Mouse (Mus musculus): ENCODE measurements at regions not wholly inside any gene's neighbourhood (a gene's known extent, or its start where the extent isn't known, plus 50 kb on each side); places are given as distances from the start of the nearest gene placed in this dataset.

DNA sequence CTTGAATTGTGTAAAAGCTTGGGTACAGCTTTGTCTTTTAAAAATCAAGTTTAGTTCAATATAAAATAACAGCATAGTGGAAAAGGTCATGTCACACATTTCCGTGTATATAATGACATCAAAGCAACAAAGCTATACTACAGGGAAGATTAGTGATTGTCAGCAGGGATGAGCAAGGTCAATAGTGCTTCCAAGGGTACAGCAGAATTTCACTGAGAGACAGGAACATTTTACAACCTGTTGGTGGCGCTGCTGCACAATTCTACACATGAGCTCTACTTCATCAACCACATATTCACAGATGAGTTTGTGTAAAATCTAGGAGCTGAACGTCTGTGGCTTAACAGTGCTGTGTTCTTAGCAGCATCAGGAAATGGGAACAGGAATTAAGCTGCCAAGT is 74.3 kb upstream of the A2m start:
- Histone ChIP-seq H3K27me3 (ENCODE audit: control insufficient read depth, insufficient read depth, low read length) (no peaks in the 10 kb centered on the region), H3K4me3 (ENCODE audit: low read depth, low read length) (no peak overlapping the region), H3K36me3 (ENCODE audit: control insufficient read depth, insufficient read depth, low read length) (no peaks in the 10 kb centered on the region), H3K4me2 (ENCODE audit: low read depth, severe bottlenecking) (no peak overlapping the region), H3K4me1 (ENCODE audit: control insufficient read depth, insufficient read depth, low read length) (no peaks in the 10 kb centered on the region), H3K9ac (ENCODE audit: low read length) (no peak overlapping the region), H3K27ac (replicated peaks; ENCODE audit: low read depth, low read length) (no peak overlapping the region), H3K9me3 (ENCODE audit: control insufficient read depth, low read length) (no peaks in the 10 kb centered on the region)
- ATAC-seq (ENCODE audit: insufficient number of reproducible peaks, low FRiP score, low TSS enrichment, low read depth) (no peak), DNase-seq (ENCODE audit: low spot score) (peak; percentile 61)
- WGBS, result 11% methylated on average over 3 of the region's 3 CpGs

DNA sequence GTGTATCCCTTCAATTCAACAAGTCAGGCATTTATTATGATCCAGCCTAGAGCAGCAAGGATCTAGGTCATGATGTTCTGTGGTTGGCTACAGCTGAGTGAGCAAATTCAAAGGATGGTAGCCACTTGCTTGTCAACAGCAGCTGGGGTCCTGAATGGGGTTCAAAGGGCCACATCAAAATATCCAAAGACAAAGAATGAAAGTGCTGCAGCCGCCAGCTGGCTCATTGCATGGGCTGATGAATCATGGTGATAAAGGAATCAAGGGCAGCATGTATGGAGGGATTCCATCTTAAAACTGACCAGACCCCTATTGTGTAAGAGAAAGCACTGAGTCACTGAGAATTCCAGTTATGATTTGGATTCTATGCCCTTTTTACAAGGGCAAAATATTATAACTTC is 74.8 kb upstream of the A2m start:
- Histone ChIP-seq H3K27me3 (ENCODE audit: control insufficient read depth, insufficient read depth, low read length) (no peaks in the 10 kb centered on the region), H3K27ac (replicated peaks; ENCODE audit: low read depth, low read length) (no peak overlapping the region), H3K4me2 (ENCODE audit: low read depth, severe bottlenecking) (no peak overlapping the region), H3K9me3 (ENCODE audit: control insufficient read depth, low read length) (no peaks in the 10 kb centered on the region), H3K9ac (ENCODE audit: low read length) (no peak overlapping the region), H3K36me3 (ENCODE audit: control insufficient read depth, insufficient read depth, low read length) (no peaks in the 10 kb centered on the region), H3K4me3 (ENCODE audit: low read depth, low read length) (no peak overlapping the region), H3K4me1 (ENCODE audit: control insufficient read depth, insufficient read depth, low read length) (no peaks in the 10 kb centered on the region)
- 66% methylated on average over 1 of the region's 1 CpGs for WGBS
- no peak for ATAC-seq (ENCODE audit: insufficient number of reproducible peaks, low FRiP score, low TSS enrichment, low read depth)
- DNase-seq (ENCODE audit: low spot score), result no peak

DNA sequence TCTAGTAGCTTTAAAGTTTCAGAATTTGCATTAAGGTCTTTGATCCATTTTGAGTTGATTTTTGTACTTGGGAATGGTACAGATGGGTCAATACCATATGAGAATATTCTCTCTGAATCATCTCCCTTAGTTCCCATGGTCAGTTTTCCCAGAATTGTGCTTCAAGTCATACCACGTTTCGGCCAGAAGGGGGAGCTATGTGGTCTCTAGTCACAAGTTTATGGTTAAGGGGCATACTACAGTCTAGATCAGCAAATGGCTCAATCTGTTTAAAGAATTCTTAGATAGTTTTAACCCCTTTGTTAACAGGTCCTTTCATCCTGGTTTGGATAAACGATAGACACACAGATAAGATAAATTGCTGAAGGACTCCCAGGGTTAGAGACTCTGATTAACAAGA is 78.7 kb upstream of the A2m start:
- no peaks in the 10 kb centered on the region for H3K9me3 ChIP-seq (ENCODE audit: control insufficient read depth, low read length)
- 9% methylated on average over 3 of the region's 3 CpGs for WGBS
- no peak overlapping the region for H3K4me3 ChIP-seq (ENCODE audit: low read depth, low read length)
- no peak overlapping the region for H3K27ac ChIP-seq (replicated peaks; ENCODE audit: low read depth, low read length)
- H3K4me1 ChIP-seq (ENCODE audit: control insufficient read depth, insufficient read depth, low read length), result no peaks in the 10 kb centered on the region
- H3K36me3 ChIP-seq (ENCODE audit: control insufficient read depth, insufficient read depth, low read length), result no peaks in the 10 kb centered on the region
- H3K9ac ChIP-seq (ENCODE audit: low read length), result no peak overlapping the region
- no peak overlapping the region for H3K4me2 ChIP-seq (ENCODE audit: low read depth, severe bottlenecking)
- no peak for ATAC-seq (ENCODE audit: insufficient number of reproducible peaks, low FRiP score, low TSS enrichment, low read depth)
- H3K27me3 ChIP-seq (ENCODE audit: control insufficient read depth, insufficient read depth, low read length), result no peaks in the 10 kb centered on the region
- peak; percentile 61 for DNase-seq (ENCODE audit: low spot score)

DNA sequence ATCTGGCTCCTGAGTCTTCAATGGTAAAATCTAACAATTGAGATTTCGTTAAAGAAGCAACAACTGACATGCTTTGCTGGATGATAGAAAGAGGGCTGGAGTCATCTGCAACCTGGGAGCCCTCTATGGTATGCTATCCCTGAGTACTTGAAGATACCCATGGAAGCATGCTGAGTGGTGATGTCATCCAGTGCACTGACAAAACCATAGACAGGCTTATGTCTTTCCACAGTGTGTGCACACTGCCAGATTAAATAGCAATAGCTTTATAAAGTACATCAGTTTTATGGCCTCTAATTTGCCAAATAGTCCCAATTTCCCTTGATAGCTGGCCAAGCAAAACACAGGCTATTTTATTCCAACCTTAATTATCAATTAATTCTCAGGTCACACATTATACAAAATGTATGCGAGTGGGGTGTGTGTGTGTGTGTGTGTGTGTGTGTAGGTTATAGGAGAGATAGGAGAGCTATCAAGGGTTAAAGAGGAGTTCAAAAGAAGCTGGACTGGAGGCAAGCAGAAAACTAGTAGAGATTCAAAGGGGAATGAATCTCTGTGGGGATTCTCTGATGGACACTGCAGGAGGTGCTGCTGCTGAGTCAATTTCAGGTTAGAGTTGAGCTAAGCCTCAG is 80.1 kb upstream of the Iqsec3 start:
- H3K27ac ChIP-seq (replicated peaks; ENCODE audit: low read depth, low read length), result no peak overlapping the region
- H3K4me3 ChIP-seq (ENCODE audit: low read depth, low read length), result no peak overlapping the region
- H3K4me2 ChIP-seq (ENCODE audit: low read depth, severe bottlenecking), result no peak overlapping the region
- H3K9ac ChIP-seq (ENCODE audit: low read length), result no peak overlapping the region
- no peak for DNase-seq (ENCODE audit: low spot score)
- no peaks in the 10 kb centered on the region for H3K4me1 ChIP-seq (ENCODE audit: control insufficient read depth, insufficient read depth, low read length)
- H3K27me3 ChIP-seq (ENCODE audit: control insufficient read depth, insufficient read depth, low read length), result no peaks in the 10 kb centered on the region
- no peaks in the 10 kb centered on the region for H3K9me3 ChIP-seq (ENCODE audit: control insufficient read depth, low read length)
- H3K36me3 ChIP-seq (ENCODE audit: control insufficient read depth, insufficient read depth, low read length), result no peaks in the 10 kb centered on the region
- ATAC-seq (ENCODE audit: insufficient number of reproducible peaks, low FRiP score, low TSS enrichment, low read depth), result no peak
- 82% methylated on average over 2 of the region's 2 CpGs for WGBS

DNA sequence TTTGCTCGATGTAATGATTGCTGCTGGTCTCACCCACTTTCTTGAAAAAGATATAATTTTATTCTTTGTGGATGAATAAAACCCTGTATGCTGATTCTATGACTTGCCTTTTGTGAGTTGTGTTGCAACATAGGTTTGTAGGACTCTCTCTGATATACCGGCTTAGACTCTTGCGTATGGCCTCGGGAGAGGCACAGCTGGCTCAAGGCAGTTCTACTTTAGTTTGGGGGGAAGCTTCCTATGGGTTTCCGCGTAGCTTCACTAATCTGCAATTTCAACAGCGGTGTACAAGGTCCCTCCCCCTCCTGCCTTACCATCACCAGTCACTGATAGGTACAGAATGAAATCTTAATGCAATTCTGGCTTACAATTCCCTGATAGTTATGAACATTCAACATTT is 60.0 kb upstream of the Iqsec3 start:
- DNase-seq (ENCODE audit: low spot score) (no peak), ATAC-seq (ENCODE audit: insufficient number of reproducible peaks, low FRiP score, low TSS enrichment, low read depth) (no peak)
- 73% methylated on average over 7 of the region's 7 CpGs for WGBS
- Histone ChIP-seq H3K9me3 (ENCODE audit: control insufficient read depth, low read length) (no peaks in the 10 kb centered on the region), H3K27ac (replicated peaks; ENCODE audit: low read depth, low read length) (no peak overlapping the region), H3K4me2 (ENCODE audit: low read depth, severe bottlenecking) (no peak overlapping the region), H3K4me1 (ENCODE audit: control insufficient read depth, insufficient read depth, low read length) (no peaks in the 10 kb centered on the region), H3K36me3 (ENCODE audit: control insufficient read depth, insufficient read depth, low read length) (no peaks in the 10 kb centered on the region), H3K9ac (ENCODE audit: low read length) (no peak overlapping the region), H3K27me3 (ENCODE audit: control insufficient read depth, insufficient read depth, low read length) (no peaks in the 10 kb centered on the region), H3K4me3 (ENCODE audit: low read depth, low read length) (no peak overlapping the region)

DNA sequence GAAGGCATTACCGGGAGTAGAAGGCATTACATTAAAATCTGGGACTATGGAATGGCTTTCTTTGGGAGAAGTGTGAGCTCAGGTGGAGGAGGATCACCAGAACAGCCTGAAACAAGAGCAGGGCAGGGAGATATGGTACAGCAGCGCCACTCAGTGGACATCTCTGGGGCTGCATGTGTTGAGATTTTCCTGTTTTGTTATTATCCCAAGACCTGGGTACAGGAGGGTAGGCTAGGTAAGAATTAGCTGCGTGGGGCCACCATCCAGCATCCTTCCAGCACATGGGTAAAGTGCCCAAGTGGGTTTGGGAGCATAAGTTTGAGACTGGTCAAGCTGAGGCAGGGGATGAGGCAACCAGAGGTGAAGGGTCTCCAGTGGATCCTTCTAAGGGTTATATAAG is 59.4 kb upstream of the Iqsec3 start:
- Histone ChIP-seq H3K27me3 (ENCODE audit: control insufficient read depth, insufficient read depth, low read length) (no peaks in the 10 kb centered on the region), H3K9me3 (ENCODE audit: control insufficient read depth, low read length) (no peaks in the 10 kb centered on the region), H3K9ac (ENCODE audit: low read length) (no peak overlapping the region), H3K27ac (replicated peaks; ENCODE audit: low read depth, low read length) (no peak overlapping the region), H3K4me3 (ENCODE audit: low read depth, low read length) (no peak overlapping the region), H3K4me2 (ENCODE audit: low read depth, severe bottlenecking) (no peak overlapping the region), H3K36me3 (ENCODE audit: control insufficient read depth, insufficient read depth, low read length) (no peaks in the 10 kb centered on the region), H3K4me1 (ENCODE audit: control insufficient read depth, insufficient read depth, low read length) (no peaks in the 10 kb centered on the region)
- peak; percentile 87 for DNase-seq (ENCODE audit: low spot score)
- ATAC-seq (ENCODE audit: insufficient number of reproducible peaks, low FRiP score, low TSS enrichment, low read depth), result no peak
- 3% methylated on average over 3 of the region's 3 CpGs for WGBS

DNA sequence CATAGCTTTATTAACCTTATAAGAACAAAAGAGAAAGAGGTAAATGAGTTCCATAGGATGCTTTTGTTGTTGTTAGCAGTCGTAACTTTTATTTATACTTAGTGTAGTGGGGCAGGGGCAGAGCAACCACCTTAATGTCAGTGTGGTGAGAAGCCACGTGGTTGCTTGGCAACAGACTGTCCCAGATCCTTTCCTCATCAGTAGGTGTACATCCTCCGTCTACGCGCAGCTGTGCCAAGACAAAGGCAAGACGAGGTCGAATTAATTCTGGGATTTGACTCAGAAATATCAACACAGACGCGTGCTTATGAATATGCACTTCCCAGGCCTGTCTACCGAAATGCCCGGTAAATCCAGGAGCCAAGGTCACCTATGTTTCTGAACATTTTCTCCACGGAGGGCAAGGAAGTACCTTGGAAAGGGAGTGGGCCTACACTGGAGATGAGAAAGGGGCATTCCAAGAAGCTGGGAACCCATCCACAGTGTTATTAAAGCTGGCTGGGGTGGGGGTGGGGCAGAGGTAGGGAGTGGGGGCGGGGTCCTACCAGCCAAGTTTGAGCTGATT is 58.4 kb upstream of the Iqsec3 start:
- H3K4me3 ChIP-seq (ENCODE audit: low read depth, low read length), result no peak overlapping the region
- no peak for DNase-seq (ENCODE audit: low spot score)
- no peaks in the 10 kb centered on the region for H3K27me3 ChIP-seq (ENCODE audit: control insufficient read depth, insufficient read depth, low read length)
- 73% methylated on average over 13 of the region's 13 CpGs for WGBS
- no peaks in the 10 kb centered on the region for H3K4me1 ChIP-seq (ENCODE audit: control insufficient read depth, insufficient read depth, low read length)
- no peak for ATAC-seq (ENCODE audit: insufficient number of reproducible peaks, low FRiP score, low TSS enrichment, low read depth)
- no peaks in the 10 kb centered on the region for H3K36me3 ChIP-seq (ENCODE audit: control insufficient read depth, insufficient read depth, low read length)
- H3K9ac ChIP-seq (ENCODE audit: low read length), result no peak overlapping the region
- no peak overlapping the region for H3K4me2 ChIP-seq (ENCODE audit: low read depth, severe bottlenecking)
- no peak overlapping the region for H3K27ac ChIP-seq (replicated peaks; ENCODE audit: low read depth, low read length)
- no peaks in the 10 kb centered on the region for H3K9me3 ChIP-seq (ENCODE audit: control insufficient read depth, low read length)

DNA sequence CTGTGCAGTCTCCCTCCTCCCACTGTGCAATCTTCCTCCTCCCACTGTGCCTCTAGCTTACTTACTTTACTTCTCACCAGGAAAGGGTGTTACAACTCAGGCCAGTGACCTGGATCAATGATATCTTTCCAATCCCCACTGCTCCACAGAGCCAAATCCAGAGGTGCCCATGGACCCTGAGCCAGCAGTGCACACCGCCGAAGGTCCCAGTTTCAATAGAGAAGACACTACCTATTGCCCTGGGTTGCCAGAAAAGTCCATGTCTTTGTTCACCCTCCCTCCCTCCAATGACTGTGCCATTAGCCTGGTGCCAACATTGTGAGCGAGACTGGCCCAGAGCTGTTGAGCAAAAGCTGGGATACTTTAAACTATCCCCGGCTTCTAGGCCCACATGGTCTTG is 53.8 kb upstream of the Iqsec3 start:
- H3K4me3 ChIP-seq (ENCODE audit: low read depth, low read length), result no peak overlapping the region
- ATAC-seq (ENCODE audit: insufficient number of reproducible peaks, low FRiP score, low TSS enrichment, low read depth), result no peak
- H3K27ac ChIP-seq (replicated peaks; ENCODE audit: low read depth, low read length), result no peak overlapping the region
- no peaks in the 10 kb centered on the region for H3K36me3 ChIP-seq (ENCODE audit: control insufficient read depth, insufficient read depth, low read length)
- WGBS, result 91% methylated on average over 4 of the region's 4 CpGs
- no peaks in the 10 kb centered on the region for H3K4me1 ChIP-seq (ENCODE audit: control insufficient read depth, insufficient read depth, low read length)
- DNase-seq (ENCODE audit: low spot score), result no peak
- no peak overlapping the region for H3K9ac ChIP-seq (ENCODE audit: low read length)
- H3K27me3 ChIP-seq (ENCODE audit: control insufficient read depth, insufficient read depth, low read length), result no peaks in the 10 kb centered on the region
- H3K9me3 ChIP-seq (ENCODE audit: control insufficient read depth, low read length), result no peaks in the 10 kb centered on the region
- no peak overlapping the region for H3K4me2 ChIP-seq (ENCODE audit: low read depth, severe bottlenecking)

DNA sequence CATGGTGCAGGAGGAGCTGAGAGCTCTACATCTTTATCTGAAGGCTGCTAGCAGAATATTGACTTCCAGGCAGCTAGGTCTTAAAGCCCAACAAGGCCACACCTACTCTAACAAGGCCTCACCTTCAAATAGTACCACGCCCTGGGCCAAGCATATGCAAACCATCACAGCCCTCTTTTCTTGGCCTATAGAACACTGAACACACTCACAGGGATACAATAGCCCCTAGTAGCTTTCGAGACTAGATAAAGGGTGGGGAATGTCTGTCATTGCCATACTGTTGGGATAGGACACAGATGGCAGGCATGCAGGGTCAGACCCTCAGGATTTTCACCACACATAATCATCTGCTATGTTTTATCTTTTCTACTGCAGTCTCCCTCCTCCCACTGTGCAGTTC is 52.6 kb upstream of the Iqsec3 start:
- no peak overlapping the region for H3K9ac ChIP-seq (ENCODE audit: low read length)
- H3K4me2 ChIP-seq (ENCODE audit: low read depth, severe bottlenecking), result no peak overlapping the region
- ATAC-seq (ENCODE audit: insufficient number of reproducible peaks, low FRiP score, low TSS enrichment, low read depth), result no peak
- H3K9me3 ChIP-seq (ENCODE audit: control insufficient read depth, low read length), result no peaks in the 10 kb centered on the region
- H3K4me3 ChIP-seq (ENCODE audit: low read depth, low read length), result no peak overlapping the region
- H3K27ac ChIP-seq (replicated peaks; ENCODE audit: low read depth, low read length), result no peak overlapping the region
- WGBS, result 88% methylated on average over 2 of the region's 2 CpGs
- no peaks in the 10 kb centered on the region for H3K27me3 ChIP-seq (ENCODE audit: control insufficient read depth, insufficient read depth, low read length)
- no peaks in the 10 kb centered on the region for H3K36me3 ChIP-seq (ENCODE audit: control insufficient read depth, insufficient read depth, low read length)
- H3K4me1 ChIP-seq (ENCODE audit: control insufficient read depth, insufficient read depth, low read length), result no peaks in the 10 kb centered on the region
- no peak for DNase-seq (ENCODE audit: low spot score)

Data from limb, embryonic 11.5 days (tissue).